Mouse (Mus musculus): Measurements from ENCODE around the gene Cacng3. TPM values are rescaled to one million over a fixed set of nuclear protein-coding genes. Genes with fewer than 3 reads are reported as not detected.
A peak's percentile ranks its signal among the peaks of the same experiment; 100 is the strongest.

Gene Cacng3
- polyA plus RNA-seq (2014; fragmentation: Nextera tagmentation; extraction: Ambion mirVana), result 2.4 and 2.6 TPM in 2 replicates

- DNase-seq (ENCODE audit: low spot score, missing footprints), result no peak
- H3K9me3 ChIP-seq (ENCODE audit: control insufficient read depth, low read length), result no peaks in the 10 kb centered on the region
- peak; percentile 33; the same call in 1 of the 2 replicates for ATAC-seq (ENCODE audit: low FRiP score)
- peaks cover 3% of the 10 kb centered on the region for H3K27me3 ChIP-seq (ENCODE audit: control insufficient read depth, insufficient read depth, low read length)
- H3K36me3 ChIP-seq (ENCODE audit: control insufficient read depth, insufficient read depth, low read length), result no peaks in the 10 kb centered on the region
- no peaks in the 10 kb centered on the region for H3K4me1 ChIP-seq (ENCODE audit: control insufficient read depth, insufficient read depth, low read length)
- peak within 1 kb of the TSS; percentile 7; the same call in 1 of the 2 replicates for H3K9ac ChIP-seq (ENCODE audit: low read length)
- WGBS, result 13% methylated on average over 13 of the region's 13 CpGs
- peak within 1 kb of the TSS; percentile 32 for H3K4me2 ChIP-seq
- peak within 1 kb of the TSS; percentile 21 for H3K4me3 ChIP-seq (ENCODE audit: low read depth, low read length)
- H3K27ac ChIP-seq (ENCODE audit: low read depth, low read length), result no peak within 1 kb of the TSS
Measured at GRCm38 (mm10) chr7:122670442-122670872, at the start of gene Cacng3. Gene Cacng3, plus strand, starts transcription at chr7:122670492.

GRCm38 (mm10) chr7:122622125-122622774 lies 48.0 kb upstream of the Cacng3 start:
- Histone ChIP-seq H3K9me3 (ENCODE audit: control insufficient read depth, low read length) (no peaks in the 10 kb centered on the region), H3K36me3 (ENCODE audit: control insufficient read depth, insufficient read depth, low read length) (no peaks in the 10 kb centered on the region), H3K4me3 (ENCODE audit: low read depth, low read length) (no peak overlapping the region), H3K9ac (ENCODE audit: low read length) (no peak overlapping the region), H3K4me1 (ENCODE audit: control insufficient read depth, insufficient read depth, low read length) (peaks cover 11% of the 10 kb centered on the region), H3K27ac (ENCODE audit: low read depth, low read length) (peak overlapping the region; percentile 32; the same call in 1 of the 2 replicates), H3K4me2 (no peak overlapping the region), H3K27me3 (ENCODE audit: control insufficient read depth, insufficient read depth, low read length) (no peaks in the 10 kb centered on the region; the same call in 1 of the 2 replicates)
- WGBS, result 12% methylated on average over 9 of the region's 9 CpGs
- DNase-seq (ENCODE audit: low spot score, missing footprints), result peak; percentile 91
- peak; percentile 88 for ATAC-seq (ENCODE audit: low FRiP score)

- no peaks in the 10 kb centered on the region for H3K9me3 ChIP-seq (ENCODE audit: control insufficient read depth, low read length)
- peaks cover 11% of the 10 kb centered on the region for H3K4me1 ChIP-seq (ENCODE audit: control insufficient read depth, insufficient read depth, low read length)
- H3K4me2 ChIP-seq, result no peak overlapping the region
- no peak overlapping the region for H3K9ac ChIP-seq (ENCODE audit: low read length)
- H3K27me3 ChIP-seq (ENCODE audit: control insufficient read depth, insufficient read depth, low read length), result no peaks in the 10 kb centered on the region; the same call in 1 of the 2 replicates
- no peak overlapping the region for H3K27ac ChIP-seq (ENCODE audit: low read depth, low read length)
- no peaks in the 10 kb centered on the region for H3K36me3 ChIP-seq (ENCODE audit: control insufficient read depth, insufficient read depth, low read length)
- no peak overlapping the region for H3K4me3 ChIP-seq (ENCODE audit: low read depth, low read length)
- ATAC-seq (ENCODE audit: low FRiP score) (no peak), DNase-seq (ENCODE audit: low spot score, missing footprints) (no peak)
- 61% methylated on average over 1 of the region's 1 CpGs for WGBS
Measured at GRCm38 (mm10) chr7:122623753-122624152, 46.5 kb upstream of the Cacng3 start.

GRCm38 (mm10) chr7:122628050-122628449 lies 42.2 kb upstream of the Cacng3 start:
- whole genome bisulfite sequencing, result 92% methylated on average over 5 of the region's 5 CpGs
- H3K36me3 ChIP-seq (ENCODE audit: control insufficient read depth, insufficient read depth, low read length), result no peaks in the 10 kb centered on the region
- peaks cover under 1% of the 10 kb centered on the region; the same call in 1 of the 2 replicates for H3K4me1 ChIP-seq (ENCODE audit: control insufficient read depth, insufficient read depth, low read length)
- no peak overlapping the region for H3K4me2 ChIP-seq
- H3K27ac ChIP-seq (ENCODE audit: low read depth, low read length), result no peak overlapping the region
- no peaks in the 10 kb centered on the region for H3K9me3 ChIP-seq (ENCODE audit: control insufficient read depth, low read length)
- DNase-seq (ENCODE audit: low spot score, missing footprints), result no peak
- no peaks in the 10 kb centered on the region for H3K27me3 ChIP-seq (ENCODE audit: control insufficient read depth, insufficient read depth, low read length)
- ATAC-seq (ENCODE audit: low FRiP score), result no peak
- no peak overlapping the region for H3K4me3 ChIP-seq (ENCODE audit: low read depth, low read length)
- no peak overlapping the region for H3K9ac ChIP-seq (ENCODE audit: low read length)

GRCm38 (mm10) chr7:122630386-122630785 lies 39.9 kb upstream of the Cacng3 start:
- no peak for DNase-seq (ENCODE audit: low spot score, missing footprints)
- Histone ChIP-seq H3K4me3 (ENCODE audit: low read depth, low read length) (no peak overlapping the region), H3K4me2 (no peak overlapping the region), H3K9me3 (ENCODE audit: control insufficient read depth, low read length) (no peaks in the 10 kb centered on the region), H3K4me1 (ENCODE audit: control insufficient read depth, insufficient read depth, low read length) (no peaks in the 10 kb centered on the region), H3K9ac (ENCODE audit: low read length) (no peak overlapping the region), H3K27ac (ENCODE audit: low read depth, low read length) (no peak overlapping the region), H3K27me3 (ENCODE audit: control insufficient read depth, insufficient read depth, low read length) (no peaks in the 10 kb centered on the region), H3K36me3 (ENCODE audit: control insufficient read depth, insufficient read depth, low read length) (no peaks in the 10 kb centered on the region)
- no peak for ATAC-seq (ENCODE audit: low FRiP score)
- WGBS, result 89% methylated on average over 2 of the region's 2 CpGs

GRCm38 (mm10) chr7:122631151-122631550 lies 39.1 kb upstream of the Cacng3 start:
- Histone ChIP-seq H3K27ac (ENCODE audit: low read depth, low read length) (no peak overlapping the region), H3K4me2 (no peak overlapping the region), H3K27me3 (ENCODE audit: control insufficient read depth, insufficient read depth, low read length) (no peaks in the 10 kb centered on the region), H3K9me3 (ENCODE audit: control insufficient read depth, low read length) (no peaks in the 10 kb centered on the region), H3K4me3 (ENCODE audit: low read depth, low read length) (no peak overlapping the region), H3K9ac (ENCODE audit: low read length) (no peak overlapping the region), H3K36me3 (ENCODE audit: control insufficient read depth, insufficient read depth, low read length) (no peaks in the 10 kb centered on the region), H3K4me1 (ENCODE audit: control insufficient read depth, insufficient read depth, low read length) (no peaks in the 10 kb centered on the region)
- WGBS, result 71% methylated on average over 3 of the region's 3 CpGs
- ATAC-seq (ENCODE audit: low FRiP score), result no peak
- no peak for DNase-seq (ENCODE audit: low spot score, missing footprints)

GRCm38 (mm10) chr7:122632946-122633345 lies 37.3 kb upstream of the Cacng3 start:
- 83% methylated on average over 5 of the region's 5 CpGs for WGBS
- no peaks in the 10 kb centered on the region for H3K27me3 ChIP-seq (ENCODE audit: control insufficient read depth, insufficient read depth, low read length)

GRCm38 (mm10) chr7:122633463-122633862 lies 36.8 kb upstream of the Cacng3 start:
- Histone ChIP-seq H3K4me1 (ENCODE audit: control insufficient read depth, insufficient read depth, low read length) (no peaks in the 10 kb centered on the region), H3K9ac (ENCODE audit: low read length) (no peak overlapping the region), H3K9me3 (ENCODE audit: control insufficient read depth, low read length) (no peaks in the 10 kb centered on the region), H3K4me3 (ENCODE audit: low read depth, low read length) (no peak overlapping the region), H3K27ac (ENCODE audit: low read depth, low read length) (no peak overlapping the region), H3K36me3 (ENCODE audit: control insufficient read depth, insufficient read depth, low read length) (no peaks in the 10 kb centered on the region), H3K4me2 (no peak overlapping the region), H3K27me3 (ENCODE audit: control insufficient read depth, insufficient read depth, low read length) (no peaks in the 10 kb centered on the region)
- ATAC-seq (ENCODE audit: low FRiP score) (no peak), DNase-seq (ENCODE audit: low spot score, missing footprints) (no peak)
- WGBS, result 86% methylated on average over 5 of the region's 5 CpGs

More at GRCm38 (mm10) chr7:122632946-122633345, 37.3 kb upstream of the Cacng3 start:
- H3K4me2 ChIP-seq, result no peak overlapping the region
- no peak overlapping the region for H3K4me3 ChIP-seq (ENCODE audit: low read depth, low read length)
- no peak for ATAC-seq (ENCODE audit: low FRiP score)
- H3K36me3 ChIP-seq (ENCODE audit: control insufficient read depth, insufficient read depth, low read length), result no peaks in the 10 kb centered on the region
- H3K9me3 ChIP-seq (ENCODE audit: control insufficient read depth, low read length), result no peaks in the 10 kb centered on the region
- no peak for DNase-seq (ENCODE audit: low spot score, missing footprints)
- no peaks in the 10 kb centered on the region for H3K4me1 ChIP-seq (ENCODE audit: control insufficient read depth, insufficient read depth, low read length)
- no peak overlapping the region for H3K9ac ChIP-seq (ENCODE audit: low read length)
- no peak overlapping the region for H3K27ac ChIP-seq (ENCODE audit: low read depth, low read length)

GRCm38 (mm10) chr7:122643676-122644075 lies 26.6 kb upstream of the Cacng3 start:
- Histone ChIP-seq H3K27me3 (ENCODE audit: control insufficient read depth, insufficient read depth, low read length) (no peaks in the 10 kb centered on the region), H3K4me3 (ENCODE audit: low read depth, low read length) (no peak overlapping the region), H3K36me3 (ENCODE audit: control insufficient read depth, insufficient read depth, low read length) (no peaks in the 10 kb centered on the region), H3K9me3 (ENCODE audit: control insufficient read depth, low read length) (no peaks in the 10 kb centered on the region), H3K27ac (ENCODE audit: low read depth, low read length) (no peak overlapping the region), H3K9ac (ENCODE audit: low read length) (no peak overlapping the region), H3K4me1 (ENCODE audit: control insufficient read depth, insufficient read depth, low read length) (no peaks in the 10 kb centered on the region), H3K4me2 (no peak overlapping the region)
- ATAC-seq (ENCODE audit: low FRiP score) (no peak), DNase-seq (ENCODE audit: low spot score, missing footprints) (no peak)
- 89% methylated on average over 8 of the region's 8 CpGs for WGBS
